Comparison of ENCODE assay signal across 25 mouse cellular contexts in the genomic region with DNA sequence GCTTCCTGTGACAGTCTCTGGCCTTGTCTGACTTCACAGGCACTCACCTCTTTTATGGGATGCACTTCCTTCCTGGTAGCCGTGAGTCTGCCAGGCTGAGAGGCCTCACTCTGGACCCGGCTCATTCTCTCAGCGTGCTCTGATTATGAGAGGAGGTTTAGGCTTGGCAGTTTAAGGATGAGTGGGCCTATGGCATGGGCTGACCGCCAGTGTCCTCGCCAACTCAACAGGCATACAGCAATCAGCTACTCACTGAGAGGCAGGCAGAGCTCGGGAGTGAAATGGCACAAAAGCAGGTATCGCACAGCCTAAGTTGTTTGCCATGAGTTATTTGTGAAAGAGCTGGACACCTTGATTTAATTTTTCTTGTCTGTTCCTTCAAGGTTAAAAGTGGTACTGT. TPM values are rescaled to one million over a fixed set of nuclear protein-coding genes. Genes with fewer than 3 reads are reported as not detected.
DNase-seq lines count a peak whose midpoint lies in the region; ATAC-seq lines count a peak whose summit lies in the region.
"Had no signal": no experiment of that assay in that cellular context is flagged by ENCODE, and none has a peak within 500 bp of the region (broad histone marks: within the 10 kb centered on the region; RNA-seq: fewer than 3 reads in every experiment).

No protein-coding gene starts in this region.

- H3K27me3 ChIP-seq in limb, embryonic 10.5 days (ENCODE audit: low read depth, poor library complexity, severe bottlenecking), result no peaks in the 10 kb centered on the region
- no peaks in the 10 kb centered on the region for H3K27me3 ChIP-seq in forebrain, embryonic 14.5 days (replicated peaks; ENCODE audit: control insufficient read depth, insufficient read depth, low read length)
- H3K27me3 ChIP-seq: embryonic facial prominence, embryonic 12.5 days; heart, embryonic 13.5 days had no signal

- ATAC-seq in cerebellum, adult (ENCODE audit: insufficient number of reproducible peaks, low FRiP score, low TSS enrichment), result no peak
- no peak for ATAC-seq in forebrain, embryonic 14.5 days
- ATAC-seq: activated CD4-positive, CD25-positive, alpha-beta regulatory T cell, adult 4 months; forebrain, postnatal 0 days; hindbrain, embryonic 16.5 days; Patski had no signal

- H3K9ac ChIP-seq in forebrain, embryonic 14.5 days (ENCODE audit: low read length), result no peak overlapping the region
- H3K9ac ChIP-seq: embryonic facial prominence, embryonic 12.5 days; forebrain, postnatal 0 days; heart, embryonic 13.5 days had no signal

- H3K4me1 ChIP-seq in limb, embryonic 10.5 days, result peaks cover 4% of the 10 kb centered on the region
- no peaks in the 10 kb centered on the region for H3K4me1 ChIP-seq in forebrain, embryonic 14.5 days (ENCODE audit: control insufficient read depth, insufficient read depth, low read length)
- H3K4me1 ChIP-seq: embryonic facial prominence, embryonic 12.5 days; heart, embryonic 13.5 days had no signal

- H3K9me3 ChIP-seq in limb, embryonic 10.5 days (replicated peaks), result no peaks in the 10 kb centered on the region
- no peaks in the 10 kb centered on the region for H3K9me3 ChIP-seq in forebrain, embryonic 14.5 days (replicated peaks; ENCODE audit: control insufficient read depth, low read length)
- H3K9me3 ChIP-seq: embryonic facial prominence, embryonic 12.5 days; heart, embryonic 13.5 days had no signal

- no peak overlapping the region for H3K4me2 ChIP-seq in forebrain, embryonic 14.5 days (ENCODE audit: low read length)
- H3K4me2 ChIP-seq: embryonic facial prominence, embryonic 12.5 days; heart, embryonic 13.5 days had no signal

- H3K36me3 ChIP-seq in limb, embryonic 10.5 days, result no peaks in the 10 kb centered on the region
- no peaks in the 10 kb centered on the region for H3K36me3 ChIP-seq in forebrain, embryonic 14.5 days (ENCODE audit: control insufficient read depth, insufficient read depth, low read length)
- H3K36me3 ChIP-seq: embryonic facial prominence, embryonic 12.5 days; heart, embryonic 13.5 days had no signal

- no peak overlapping the region for H3K4me3 ChIP-seq in limb, embryonic 10.5 days
- H3K4me3 ChIP-seq in forebrain, embryonic 14.5 days (ENCODE audit: low read depth, low read length), result no peak overlapping the region
- H3K4me3 ChIP-seq: embryonic facial prominence, embryonic 12.5 days; heart, embryonic 13.5 days had no signal

- H3K27ac ChIP-seq in limb, embryonic 10.5 days, result no peak overlapping the region
- no peak overlapping the region for H3K27ac ChIP-seq in forebrain, embryonic 14.5 days (ENCODE audit: low read depth, low read length)
- H3K27ac ChIP-seq: embryonic facial prominence, embryonic 12.5 days; heart, embryonic 13.5 days had no signal

- 71% methylated on average over 7 of the region's 7 CpGs for WGBS in limb, embryonic 10.5 days
- 83% methylated on average over 7 of the region's 7 CpGs for WGBS in forebrain, embryonic 14.5 days

- DNase-seq in cerebellum, postnatal 14 days, result peak; percentile 60 to 69
- peak; percentile 12 for DNase-seq in layer of hippocampus, adult 9-11 months
- no peak for DNase-seq in layer of hippocampus, postnatal 10 days (ENCODE audit: low spot score in 2 of 2)
- peak; percentile 7 for DNase-seq in right cerebral cortex, adult 18-20 months
- no peak for DNase-seq in right cerebral cortex, adult 2 months (ENCODE audit: low spot score in 2 of 2)
- peak; percentile 26 for DNase-seq in limb, embryonic 10.5 days (ENCODE audit: low spot score)
- no peak for DNase-seq in forebrain, embryonic 14.5 days (ENCODE audit: low spot score)
- DNase-seq: adrenal gland, postnatal 14 days; cerebellum, adult 11 months; cerebellum, adult 8-10 months; forebrain, postnatal 0 days; gastrocnemius, postnatal 14 days; heart, postnatal 36 days had no signal

RNA-seq across cellular contexts. Expression of a gene that starts 51.5 kb away (rescaled TPM):
- total RNA-seq in layer of hippocampus, postnatal 10 days (2021), result 1 to 10 TPM; 3.3 to 3.6 TPM
- polyA plus RNA-seq in limb, embryonic 10.5 days (2016; fragmentation: Nextera tagmentation; extraction: Ambion mirVana), result not detected in 2 replicates
- polyA plus RNA-seq in forebrain, embryonic 14.5 days (2014; fragmentation: Nextera tagmentation; extraction: Ambion mirVana), result 1.5 and 2.8 TPM in 2 replicates
- total RNA-seq: gastrocnemius, adult 18-20 months; gastrocnemius, postnatal 14 days; heart, postnatal 36 days; MEL had no signal
- polyA plus RNA-seq: forebrain, embryonic 11.5 days; gonadal fat pad, adult 2 months; heart, postnatal 0 days; intestine, embryonic 14.5 days; Patski had no signal

Comparison
In these comparisons a context has a peak if more than half of its experiments do, and no peak if none do; other contexts are left out.
1. DNase-seq: peak in cerebellum, postnatal 14 days (2 of 2), layer of hippocampus, adult 9-11 months (single experiment), right cerebral cortex, adult 18-20 months (single experiment) and limb, embryonic 10.5 days (single experiment); none in layer of hippocampus, postnatal 10 days (0 of 2), right cerebral cortex, adult 2 months (0 of 2) and forebrain, embryonic 14.5 days (single experiment).